Mouse (Mus musculus) ZHBTc4 (cell line): ENCODE results near the gene Slc23a3.

Experiments used
- DNase-seq: peaks from one replicate; pipeline ENCODE4 v3.0.0-alpha.2; 2011; ENCODE audit warnings: low read depth, low spot score

The Slc23a3 gene

DNA sequence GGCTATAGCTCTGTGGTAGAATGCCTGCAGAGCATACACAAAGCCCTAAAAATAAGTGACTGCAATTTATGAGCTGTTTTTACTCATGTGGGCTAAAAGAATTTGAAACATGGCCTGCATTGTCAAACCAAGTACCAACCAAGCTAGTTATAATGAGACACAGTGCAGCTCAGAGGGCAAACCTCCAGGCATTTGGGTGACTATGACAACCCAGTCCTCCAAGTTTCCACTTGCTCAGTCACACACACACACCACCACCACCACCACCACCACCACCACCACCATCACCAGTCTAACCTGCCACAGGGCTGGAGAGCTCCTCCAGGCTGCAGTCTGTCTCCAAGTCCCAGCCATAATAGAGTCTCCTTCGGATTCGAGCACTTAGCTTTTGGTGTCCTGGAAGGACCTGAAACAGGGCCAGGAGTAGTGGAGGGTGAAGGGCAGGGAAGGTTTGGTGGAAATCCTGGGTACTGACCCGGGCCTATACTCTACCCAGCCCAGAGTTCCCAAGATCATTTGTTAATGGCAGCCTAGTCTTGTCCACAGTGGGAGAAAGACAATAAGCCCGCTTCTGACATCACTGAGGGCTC lies 7.0 kb upstream of the Slc23a3 start:
- no peak for DNase-seq

DNA sequence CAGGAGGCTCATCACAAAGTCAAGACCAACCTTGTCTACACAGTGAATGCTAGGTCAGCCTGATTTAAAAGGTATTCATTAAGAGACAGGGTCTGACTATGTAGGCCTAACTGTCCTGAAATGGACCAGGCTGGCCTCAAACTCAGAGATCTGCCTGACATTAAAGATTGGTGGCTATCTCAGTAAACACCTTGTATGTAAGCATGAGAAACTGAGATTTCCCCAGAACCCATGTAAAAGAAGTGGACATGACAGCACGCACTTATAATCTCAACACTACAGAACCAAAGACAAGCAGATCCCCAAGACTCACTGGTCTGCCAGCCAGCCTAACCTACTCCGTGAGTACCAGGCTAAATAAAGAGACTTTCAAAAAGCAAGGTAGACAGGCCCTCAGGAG lies 4.8 kb upstream of the Slc23a3 start:
- DNase-seq = no peak

DNA sequence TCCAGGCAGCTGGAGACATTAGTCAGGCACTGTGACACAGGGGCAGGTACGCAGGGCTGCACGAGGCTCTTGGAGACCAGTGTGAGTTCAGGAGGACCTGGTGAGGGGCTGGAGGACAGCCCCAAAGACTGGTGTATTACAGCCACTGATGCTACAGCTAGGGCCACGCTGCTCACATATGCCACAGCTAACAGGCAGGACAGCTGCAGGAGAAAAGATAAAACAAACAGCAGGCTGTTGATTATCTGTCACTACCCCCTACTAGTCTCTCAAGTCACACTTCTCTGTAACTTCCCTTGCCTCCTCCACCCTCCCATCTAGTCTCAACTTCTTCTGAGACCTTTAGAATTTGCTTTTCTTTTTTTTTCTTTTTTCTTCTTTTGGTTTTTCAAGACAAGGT lies 3.0 kb upstream of the Slc23a3 start:
- no peak for DNase-seq

DNA sequence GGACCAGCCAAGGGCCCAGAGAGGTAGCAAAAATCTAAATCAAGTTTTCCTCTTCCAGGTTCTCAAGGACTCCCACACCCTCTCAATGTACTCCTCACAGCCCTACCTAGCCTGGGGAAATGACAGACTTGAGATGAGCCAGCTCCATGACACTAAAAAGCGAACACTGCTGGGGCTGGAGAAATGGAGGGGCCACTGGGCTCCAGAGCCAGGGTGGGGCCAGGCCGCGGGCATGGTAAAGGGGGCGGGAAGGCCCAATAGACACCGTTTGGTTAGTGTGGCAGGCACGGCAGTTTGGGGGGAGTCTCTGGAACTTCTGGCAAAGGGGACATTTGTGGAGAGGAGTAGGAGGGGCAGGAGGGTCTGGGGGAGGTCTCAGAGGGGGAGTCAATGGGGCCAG lies 2.6 kb upstream of the Slc23a3 start:
- DNase-seq = no peak

DNA sequence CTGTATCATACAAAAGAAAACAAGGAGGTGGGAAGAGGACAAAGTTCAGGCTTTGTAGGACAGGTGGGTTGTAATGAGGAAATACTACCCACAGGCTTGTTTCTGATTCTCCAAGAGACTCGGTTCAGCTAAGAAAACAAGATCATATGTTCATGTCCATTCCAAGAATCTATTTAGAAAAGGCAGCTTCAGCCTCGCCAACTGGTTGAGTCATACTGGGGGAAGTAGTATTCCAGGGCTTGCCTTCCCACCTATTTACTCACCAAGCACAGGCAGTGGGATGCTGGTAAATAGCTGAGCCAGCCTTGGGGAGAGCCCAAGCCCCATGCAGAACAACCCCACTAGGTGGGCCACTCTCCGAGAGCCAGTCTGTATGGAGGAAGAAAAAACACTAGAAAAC lies 5.0 kb downstream of the Slc23a3 start:
- no peak for DNase-seq

DNA sequence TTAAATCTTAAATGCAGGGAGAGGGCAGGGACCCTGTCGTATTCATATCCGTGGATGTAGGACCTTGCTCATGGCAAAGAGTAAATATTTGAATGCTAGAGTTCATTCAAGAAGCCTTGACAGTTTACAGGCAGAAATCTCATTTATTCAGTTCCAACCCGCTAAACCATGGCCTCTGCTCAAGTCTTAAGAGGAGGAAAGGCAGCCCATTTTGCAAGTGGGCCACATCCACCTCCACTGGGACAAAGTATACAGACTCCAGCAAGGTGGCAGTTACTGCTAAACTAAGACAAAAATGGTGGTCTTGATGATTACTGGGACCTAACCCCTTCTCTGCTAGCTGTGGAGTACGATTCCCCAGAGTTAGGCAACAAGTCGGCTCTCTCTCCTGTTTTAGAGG lies 8.3 kb downstream of the Slc23a3 start:
- DNase-seq = no peak

DNA sequence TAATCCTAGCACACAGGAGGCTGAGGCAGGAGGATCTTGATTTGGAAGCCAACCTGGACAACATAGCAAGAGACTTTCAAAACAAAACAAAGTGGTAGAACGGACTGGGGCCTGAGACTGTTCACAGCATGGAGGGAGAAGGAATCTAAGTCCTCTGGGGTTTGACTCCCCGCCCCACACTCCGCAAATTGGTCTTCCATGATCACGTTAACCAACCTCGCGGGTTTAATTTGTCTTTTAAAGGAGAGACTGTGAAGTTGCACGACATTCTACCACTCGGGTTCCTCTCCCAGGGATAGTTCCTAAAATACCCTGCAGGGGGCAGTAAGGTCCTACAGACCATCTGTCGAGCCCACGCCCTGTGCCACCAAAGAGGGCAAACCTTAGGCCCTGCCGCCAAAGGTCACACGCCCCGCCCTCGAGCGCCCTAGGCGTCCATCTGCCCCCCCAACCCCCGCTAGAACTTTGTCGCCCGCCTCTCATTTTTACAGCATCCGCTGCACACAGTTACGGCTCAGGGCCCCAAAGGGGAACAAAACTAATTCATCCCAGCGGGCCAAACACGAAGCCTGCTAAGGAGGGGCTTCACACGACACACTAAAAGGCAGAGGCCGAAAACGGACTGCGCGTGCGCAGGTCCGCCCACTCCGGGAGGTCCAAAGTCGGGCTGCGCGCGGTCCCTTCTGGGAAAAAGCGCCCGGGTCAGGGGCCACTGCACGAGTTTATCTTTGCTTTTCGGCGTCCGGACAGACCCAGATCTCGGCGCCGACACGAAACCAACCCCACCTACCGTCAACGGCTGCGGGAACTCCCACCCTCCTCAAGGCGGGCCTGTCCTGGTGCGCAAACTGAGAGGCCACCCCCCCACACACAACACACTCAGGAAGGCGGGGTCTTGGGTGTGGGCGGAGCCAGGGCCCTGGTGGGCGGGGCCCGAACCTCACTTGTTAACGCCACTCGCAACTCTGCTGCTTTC lies 9.1 kb downstream of the Slc23a3 start, which contains the start of gene Nhej1:
TSS of gene Nhej1 (minus strand) at position 855 of the 976 bp plus-strand sequence.
- DNase-seq = peak; percentile 99

DNA sequence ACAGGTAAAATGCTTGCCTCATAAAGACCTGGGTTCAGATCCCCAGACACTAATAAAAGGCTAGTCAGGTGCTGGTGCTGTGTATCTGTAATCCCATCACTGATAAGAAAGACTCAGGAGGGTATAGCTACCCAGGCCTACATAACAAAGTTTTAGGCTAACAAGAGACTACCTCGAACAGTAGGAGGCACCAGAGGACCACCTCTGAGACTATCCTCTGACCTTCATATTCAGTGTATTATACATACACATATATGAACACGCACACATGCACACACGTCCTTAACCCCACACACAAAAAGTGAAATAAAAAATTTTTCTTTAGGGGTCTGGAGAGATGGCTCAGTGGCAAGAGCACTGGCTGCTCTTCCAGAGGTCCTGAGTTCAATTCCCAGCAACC lies 11.5 kb downstream of the Slc23a3 start:
- no peak for DNase-seq
